Mouse (Mus musculus): ENCODE measurements around the gene Rftn1.

DNA sequence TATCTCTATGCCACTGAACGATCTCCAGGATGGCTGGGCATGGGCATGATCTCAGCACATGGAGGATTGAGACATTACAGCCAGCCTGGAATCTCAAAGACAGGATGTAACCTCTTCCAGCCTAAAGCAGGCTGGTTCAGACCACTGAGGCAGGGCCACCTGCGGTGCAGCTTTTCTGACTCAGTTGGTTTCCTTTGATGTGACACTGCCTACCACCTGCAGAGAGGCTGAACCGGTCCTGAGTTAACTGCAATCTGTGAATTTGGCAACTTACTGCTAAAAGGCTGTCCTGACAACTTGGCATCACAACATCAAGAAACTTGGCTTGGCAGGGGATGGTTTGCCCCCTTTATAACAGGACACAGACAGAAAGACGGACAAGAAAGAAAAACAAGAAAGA is 103.6 kb downstream of the Rftn1 start:
- TF ChIP-seq MAFK (IDR thresholded peaks at IDR 0.05; ENCODE audit: insufficient read depth, low read depth, low read length): no peak
- no peak for TF ChIP-seq ZC3H11A (IDR thresholded peaks at IDR 0.05; ENCODE audit: borderline replicate concordance, low read depth, low read length)
